Mouse (Mus musculus) megakaryocyte, embryonic 14.5 days (primary cell): ENCODE data around the gene Tcf7l2.

ENCODE experiments used
- FLI1 ChIP-seq: IDR thresholded peaks from 2 replicates; pipeline ENCODE4 v1.6.1; 2012; ENCODE audit warnings: low read length, inconsistent platforms, mixed read lengths
- GATA1 ChIP-seq: IDR thresholded peaks from 3 replicates; pipeline ENCODE4 v1.6.1; 2012; ENCODE audit warnings: mixed read lengths, low read length, inconsistent platforms, borderline replicate concordance

GRCm38 (mm10) chr19:55791293-55791692, 49.7 kb downstream of the Tcf7l2 start:
- TF ChIP-seq GATA1 (no peak), FLI1 (no peak)
